Mouse (Mus musculus) bone marrow, adult 2 months (tissue): ENCODE results near the gene Igfbp2. TPM values are rescaled to one million over a fixed set of nuclear protein-coding genes. Genes with fewer than 3 reads are reported as not detected.

Experiments
- H3K27ac ChIP-seq: fragments of 200-500 bp; 2 replicates; pipeline ENCODE4 v1.5.1; 2012; ENCODE audit warnings: low read depth, mild to moderate bottlenecking, control low read depth, inconsistent platforms, low read length; ENCODE audit not compliant: control insufficient read depth, poor library complexity, insufficient read depth
- H3K4me1 ChIP-seq: fragments of 200-500 bp; 2 replicates; pipeline ENCODE4 v1.6.1; 2011; ENCODE audit warnings: low read length; ENCODE audit not compliant: control insufficient read depth, insufficient read depth
- H3K4me3 ChIP-seq: fragments of 200-500 bp; replicated peaks from 2 replicates; pipeline ENCODE3; 2011; ENCODE audit warnings: mild to moderate bottlenecking, low read depth, low read length, control low read depth; ENCODE audit not compliant: control insufficient read depth
- CTCF ChIP-seq: fragments of 200-500 bp; IDR thresholded peaks from 2 replicates; pipeline ENCODE4 v1.5.1; 2011; ENCODE audit warnings: low read length, control low read depth; ENCODE audit not compliant: control insufficient read depth, insufficient read depth
- POLR2A ChIP-seq: fragments of 200-500 bp; IDR thresholded peaks from 2 replicates; pipeline ENCODE4 v1.6.1; 2011; ENCODE audit warnings: low read depth, mild to moderate bottlenecking, control low read depth, low read length, borderline replicate concordance; ENCODE audit not compliant: control insufficient read depth
- WGBS: fragments of 180-500 bp; shearing (Covaris S2); methylation state at CpG from one replicate; pipeline ENCODE4 v1.1.7; 2018; 5-methylcytosine and 5-hydroxymethylcytosine counted together
- polyA plus RNA-seq: library from polyadenylated mRNA; stranded (reverse); fragments of >200 nt; gene quantifications from 2 replicates; pipeline ENCODE4 v1.2.4, GENCODE M21; 2011; ENCODE audit warnings: low replicate concordance; ENCODE audit not compliant: missing spikeins, insufficient read depth, insufficient read length

Igfbp2 gene
- polyA plus RNA-seq, 1 experiment, result 9.5 TPM

DNA sequence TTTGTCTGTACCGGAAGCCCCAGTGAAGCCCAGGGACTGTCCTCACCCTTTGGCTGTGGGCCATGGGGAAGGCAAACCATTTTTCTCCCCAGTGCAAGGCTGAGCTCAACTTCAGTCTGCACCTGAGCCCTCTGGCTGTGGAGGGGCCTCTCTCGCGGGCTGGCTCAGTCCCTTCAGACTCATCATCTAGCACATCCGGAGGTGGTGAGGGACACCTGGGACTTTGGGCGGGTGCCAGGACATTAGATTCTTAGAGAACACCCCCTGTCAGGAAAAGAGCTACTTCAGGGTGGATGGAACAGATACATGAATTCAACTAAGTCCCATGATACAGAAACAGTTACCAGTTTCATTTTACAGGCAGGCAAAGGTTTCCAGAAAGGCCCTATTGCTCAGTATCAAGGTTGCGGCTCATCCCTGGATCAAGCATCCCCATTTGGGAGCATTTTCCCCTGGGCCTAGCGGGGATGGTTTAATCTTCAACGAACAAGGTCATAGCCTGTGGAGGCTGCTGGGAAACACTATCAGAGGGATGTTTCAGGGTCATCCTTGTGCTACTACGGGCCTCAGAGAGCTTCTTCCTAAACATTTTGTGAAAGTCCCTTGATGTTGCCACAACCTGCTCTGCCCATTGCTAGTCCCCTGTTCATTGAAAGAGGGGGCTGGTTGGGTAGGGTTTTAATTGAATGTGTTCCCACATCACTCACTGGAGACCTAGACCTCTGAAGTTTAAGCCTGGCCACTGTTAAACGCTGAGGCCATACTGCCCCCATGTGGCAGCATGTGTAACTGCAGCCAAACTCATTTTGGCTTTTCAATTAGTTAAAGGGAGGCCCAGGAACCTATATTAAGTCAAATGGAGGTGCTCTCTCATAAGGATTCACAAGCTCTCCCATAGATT lies 30.3 kb downstream of the Igfbp2 start:
- Histone ChIP-seq H3K27ac (no peak overlapping the region), H3K4me1 (no peaks in the 10 kb centered on the region), H3K4me3 (no peak overlapping the region)
- TF ChIP-seq CTCF, result peak; percentile 74
- TF ChIP-seq POLR2A, result no peak
- WGBS, result 66% methylated on average over 10 of the region's 10 CpGs

DNA sequence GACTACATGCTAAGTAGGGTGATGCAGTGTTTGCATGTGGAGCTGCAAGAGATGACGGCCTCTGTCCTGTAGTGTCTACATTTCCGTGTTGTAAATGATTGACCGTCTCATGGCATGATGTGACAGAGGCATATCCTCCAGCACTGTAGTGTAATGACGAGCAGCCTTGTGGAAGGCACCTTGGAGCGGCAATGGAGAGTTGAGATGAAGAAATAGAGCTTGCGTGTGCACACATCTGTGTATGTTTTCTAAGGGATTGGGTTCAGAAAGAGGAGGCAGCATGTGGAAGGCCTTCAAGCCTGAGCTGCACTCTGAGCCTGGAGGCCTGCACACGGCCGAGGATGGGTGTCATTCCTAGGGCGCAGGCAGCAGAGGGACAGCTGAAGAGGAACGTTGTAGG lies 31.4 kb downstream of the Igfbp2 start:
- Histone ChIP-seq H3K27ac (no peak overlapping the region), H3K4me3 (no peak overlapping the region), H3K4me1 (no peaks in the 10 kb centered on the region)
- WGBS, result 85% methylated on average over 10 of the region's 10 CpGs
- no peak for TF ChIP-seq POLR2A
- no peak for TF ChIP-seq CTCF

DNA sequence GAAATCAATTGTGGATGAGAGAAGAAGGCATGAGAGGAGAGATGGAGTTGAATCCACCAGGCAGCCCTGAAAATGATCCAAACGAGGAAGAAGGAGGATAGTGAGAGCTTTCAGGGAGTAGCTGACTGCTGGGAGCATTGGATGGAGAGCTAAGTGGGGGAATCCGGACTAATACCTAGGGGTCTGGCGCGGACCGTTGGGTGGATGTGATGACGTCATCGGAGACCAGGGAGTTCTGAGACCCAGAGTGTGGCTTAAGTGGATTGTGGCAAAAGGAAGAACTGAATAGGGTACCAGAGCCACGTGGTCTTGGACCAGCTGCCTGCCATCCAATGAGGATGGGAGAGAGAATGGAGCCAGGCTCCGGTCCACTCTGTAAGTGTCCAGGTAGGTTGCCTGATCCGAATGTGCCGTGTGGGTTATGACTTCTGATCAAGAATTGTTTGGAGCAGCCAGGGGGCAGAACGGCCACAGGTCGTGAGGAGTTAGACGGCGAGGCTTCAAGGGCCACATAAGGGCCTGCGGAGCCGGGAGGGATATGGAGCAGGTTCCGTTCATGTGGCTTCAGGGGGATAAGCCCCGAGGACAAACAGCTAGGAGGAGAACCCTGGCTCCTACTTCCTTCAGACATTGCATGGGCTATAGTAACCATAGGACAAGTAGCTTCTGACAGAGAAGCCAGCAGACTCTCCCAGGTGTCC lies 32.1 kb downstream of the Igfbp2 start:
- Histone ChIP-seq H3K4me1 (no peaks in the 10 kb centered on the region), H3K4me3 (no peak overlapping the region), H3K27ac (no peak overlapping the region)
- TF ChIP-seq CTCF, result no peak
- no peak for TF ChIP-seq POLR2A
- 80% methylated on average over 19 of the region's 19 CpGs for WGBS

- WGBS, result 76% methylated on average over 7 of the region's 7 CpGs
- H3K4me3 ChIP-seq, result no peak overlapping the region
- H3K4me1 ChIP-seq, result no peaks in the 10 kb centered on the region
- H3K27ac ChIP-seq, result no peak overlapping the region
- no peak for TF ChIP-seq POLR2A
- TF ChIP-seq CTCF, result no peak
Measured at GRCm38 (mm10) chr1:72857142-72857541, 32.8 kb downstream of the Igfbp2 start.

- WGBS, result 62% methylated on average over 5 of the region's 5 CpGs
- no peak for TF ChIP-seq POLR2A
- no peak for TF ChIP-seq CTCF
Measured at GRCm38 (mm10) chr1:72857631-72858030, 33.3 kb downstream of the Igfbp2 start.

GRCm38 (mm10) chr1:72858286-72858685 lies 34.0 kb downstream of the Igfbp2 start:
- Histone ChIP-seq H3K4me3 (no peak overlapping the region), H3K4me1 (no peaks in the 10 kb centered on the region), H3K27ac (no peak overlapping the region)
- WGBS, result 83% methylated on average over 9 of the region's 9 CpGs
- TF ChIP-seq POLR2A, result no peak
- TF ChIP-seq CTCF, result no peak

More at GRCm38 (mm10) chr1:72857631-72858030, 33.3 kb downstream of the Igfbp2 start:
- Histone ChIP-seq H3K4me1 (no peaks in the 10 kb centered on the region), H3K27ac (no peak overlapping the region), H3K4me3 (no peak overlapping the region)

DNA sequence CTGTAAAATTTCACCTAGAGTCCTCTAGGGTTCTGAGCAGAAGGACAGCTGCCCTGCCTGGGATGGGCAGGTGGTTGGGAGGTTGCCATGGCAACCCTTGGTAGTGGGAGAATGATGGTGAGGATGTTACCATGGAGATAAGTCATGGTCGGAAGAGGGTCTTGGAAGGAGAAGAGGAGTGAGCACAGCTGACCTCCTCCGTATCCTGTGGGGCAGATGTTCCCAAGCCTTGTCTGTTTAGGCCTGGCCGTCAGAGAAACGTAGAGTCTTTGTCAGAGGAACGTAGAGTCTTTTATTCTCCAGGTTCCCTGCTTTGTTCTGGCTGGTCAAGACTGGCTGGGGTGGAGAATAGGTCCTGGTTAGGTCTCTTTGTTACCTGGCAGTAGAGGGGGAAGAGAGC lies 34.6 kb downstream of the Igfbp2 start:
- Histone ChIP-seq H3K27ac (no peak overlapping the region), H3K4me3 (no peak overlapping the region), H3K4me1 (no peaks in the 10 kb centered on the region)
- TF ChIP-seq POLR2A (no peak), CTCF (no peak)
- 79% methylated on average over 5 of the region's 5 CpGs for WGBS

DNA sequence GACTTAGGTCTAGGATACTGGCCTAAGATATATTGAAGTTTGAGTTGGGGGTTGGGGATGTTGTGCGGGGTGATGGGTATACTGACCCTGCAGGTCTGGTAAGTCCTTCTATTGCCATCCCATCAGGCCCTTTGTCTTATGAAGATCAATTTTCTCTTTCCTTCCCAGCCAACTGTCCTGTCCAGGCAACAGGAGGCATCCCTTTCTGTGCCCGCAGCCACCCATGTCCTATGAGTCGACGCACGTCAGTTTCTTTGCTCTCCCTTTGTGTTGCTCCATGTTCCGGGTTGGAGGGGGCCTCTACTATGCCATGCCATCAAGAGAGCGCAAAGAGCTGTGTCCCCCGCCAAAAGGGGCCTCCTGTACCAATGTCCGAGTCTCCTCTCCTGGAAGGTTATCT lies 35.7 kb downstream of the Igfbp2 start:
- Histone ChIP-seq H3K4me3 (no peak overlapping the region), H3K27ac (no peak overlapping the region), H3K4me1 (no peaks in the 10 kb centered on the region)
- TF ChIP-seq POLR2A, result no peak
- TF ChIP-seq CTCF, result no peak
- 74% methylated on average over 9 of the region's 9 CpGs for WGBS

GRCm38 (mm10) chr1:72860502-72860901 lies 36.2 kb downstream of the Igfbp2 start:
- H3K4me3 ChIP-seq, result no peak overlapping the region
- H3K4me1 ChIP-seq, result no peaks in the 10 kb centered on the region
- WGBS, result 59% methylated on average over 2 of the region's 2 CpGs
- H3K27ac ChIP-seq, result no peak overlapping the region
- TF ChIP-seq CTCF (no peak), POLR2A (no peak)
